Mouse (Mus musculus) liver, adult 2 months (tissue): ENCODE results near the gene Prm2. TPM values are rescaled to one million over a fixed set of nuclear protein-coding genes. Genes with fewer than 3 reads are reported as not detected.
A peak's percentile ranks its signal among the peaks of the same experiment; 100 is the strongest.

ENCODE experiments used
- DNase-seq: peaks from one replicate; pipeline ENCODE4 v3.0.0-alpha.2; 2011; ENCODE audit warnings: low read depth, low spot score; ENCODE audit errors: extremely low read depth
- H3K27ac ChIP-seq: fragments of 200-500 bp; replicated peaks from 2 replicates; pipeline ENCODE4 v1.5.1; 2012; ENCODE audit warnings: low read depth, mild to moderate bottlenecking, control low read depth, inconsistent platforms, low read length; ENCODE audit not compliant: insufficient read depth
- H3K27me3 ChIP-seq: fragments of 200-500 bp; 2 replicates; pipeline ENCODE4 v1.6.1; 2012; ENCODE audit warnings: mild to moderate bottlenecking, moderate library complexity, low read length, inconsistent platforms; ENCODE audit not compliant: control insufficient read depth, insufficient read depth
- H3K36me3 ChIP-seq: fragments of 200-500 bp; 2 replicates; pipeline ENCODE4 v1.6.1; 2012; ENCODE audit warnings: low read length, inconsistent platforms; ENCODE audit not compliant: control insufficient read depth, insufficient read depth
- H3K4me1 ChIP-seq: fragments of 200-500 bp; 2 replicates; pipeline ENCODE4 v1.6.1; 2011; ENCODE audit warnings: low read length; ENCODE audit not compliant: control insufficient read depth, insufficient read depth
- H3K4me3 ChIP-seq: fragments of 200-500 bp; 2 replicates; pipeline ENCODE4 v1.5.1; 2011; ENCODE audit warnings: low read depth, mild to moderate bottlenecking, control low read depth, low read length, moderate library complexity; ENCODE audit not compliant: insufficient read depth
- H3K79me2 ChIP-seq: fragments of 200-500 bp; 2 replicates; pipeline ENCODE4 v1.6.1; 2012; ENCODE audit warnings: inconsistent platforms, mild to moderate bottlenecking, low read length, moderate library complexity; ENCODE audit not compliant: control insufficient read depth, insufficient read depth
- H3K9ac ChIP-seq: fragments of 200-500 bp; 2 replicates; pipeline ENCODE4 v1.6.1; 2012; ENCODE audit warnings: low read depth, mild to moderate bottlenecking, control low read depth, inconsistent platforms, low read length
- CTCF ChIP-seq: fragments of 200-500 bp; IDR thresholded peaks from 2 replicates; pipeline ENCODE4 v1.5.1; 2011; ENCODE audit warnings: low read depth, low read length, control low read depth
- POLR2A ChIP-seq: fragments of 200-500 bp; IDR thresholded peaks from 2 replicates; pipeline ENCODE4 v1.6.1; 2011; ENCODE audit warnings: low read length, control low read depth; ENCODE audit not compliant: insufficient read depth; ENCODE audit errors: extremely low read depth
- WGBS: fragments of 180-500 bp; shearing (Covaris S2); methylation state at CpG from one replicate; pipeline ENCODE4 v1.1.7; 2018; 5-methylcytosine and 5-hydroxymethylcytosine counted together
- polyA plus RNA-seq: library from polyadenylated mRNA; depleted of rRNA; stranded (reverse); fragments of >200 nt; gene quantifications from 2 replicates; pipeline ENCODE4 v1.2.3, GENCODE M21; 2012; rRNA removed
- total RNA-seq: library from RNA; depleted of rRNA; stranded (reverse); fragments of >200 nt; gene quantifications from 2 replicates; pipeline ENCODE4 v1.2.3, GENCODE M21; 2014; rRNA removed

The Prm2 gene
- total RNA-seq (not detected in 2 replicates), polyA plus RNA-seq (0.22 TPM in 1 of 2 replicates, not detected in the other)

- Histone ChIP-seq H3K79me2 (no peaks in the 10 kb centered on the region), H3K4me3 (no peak within 1 kb of the TSS), H3K27ac (no peak within 1 kb of the TSS), H3K4me1 (no peaks in the 10 kb centered on the region), H3K9ac (no peak within 1 kb of the TSS), H3K27me3 (0 out of 2 replicates have a peak, but pooled peaks cover 3% of the 10 kb centered on the region), H3K36me3 (no peaks in the 10 kb centered on the region)
- TF ChIP-seq CTCF: no peak
- no peak for TF ChIP-seq POLR2A
- 74% methylated on average over 6 of the region's 6 CpGs for WGBS
- DNase-seq: no peak
Observed at GRCm38 (mm10) chr16:10796034-10796433, at the start of gene Prm2. Gene Prm2, minus strand, starts transcription at chr16:10796134.

- H3K4me3 ChIP-seq: no peak overlapping the region
- H3K4me1 ChIP-seq: peaks cover 7% of the 10 kb centered on the region
- no peak for TF ChIP-seq POLR2A
- TF ChIP-seq CTCF: no peak
- H3K9ac ChIP-seq: no peak overlapping the region
- H3K79me2 ChIP-seq: no peaks in the 10 kb centered on the region
- no peaks in the 10 kb centered on the region for H3K36me3 ChIP-seq
- no peak overlapping the region for H3K27ac ChIP-seq
- WGBS: 21% methylated on average over 6 of the region's 6 CpGs
- DNase-seq: no peak
- H3K27me3 ChIP-seq: no peaks in the 10 kb centered on the region
Observed at GRCm38 (mm10) chr16:10844319-10844670, 48.4 kb upstream of the Prm2 start.

GRCm38 (mm10) chr16:10843486-10844318, 47.8 kb upstream of the Prm2 start:
- Histone ChIP-seq H3K79me2 (no peaks in the 10 kb centered on the region), H3K27ac (no peak overlapping the region), H3K27me3 (no peaks in the 10 kb centered on the region), H3K9ac (peak overlapping the region; percentile 14), H3K4me1 (peaks cover 7% of the 10 kb centered on the region), H3K36me3 (no peaks in the 10 kb centered on the region), H3K4me3 (peak overlapping the region; percentile 51)
- DNase-seq: peak; percentile 19
- TF ChIP-seq POLR2A: no peak
- TF ChIP-seq CTCF: no peak
- 9% methylated on average over 18 of the region's 18 CpGs for WGBS

- H3K36me3 ChIP-seq: no peaks in the 10 kb centered on the region
- no peak overlapping the region for H3K27ac ChIP-seq
- DNase-seq: no peak
- no peak overlapping the region for H3K4me3 ChIP-seq
- TF ChIP-seq CTCF (no peak), POLR2A (no peak)
- no peaks in the 10 kb centered on the region for H3K79me2 ChIP-seq
- no peak overlapping the region for H3K9ac ChIP-seq
- H3K27me3 ChIP-seq: no peaks in the 10 kb centered on the region
- 94% methylated on average over 4 of the region's 4 CpGs for WGBS
- peaks cover 10% of the 10 kb centered on the region for H3K4me1 ChIP-seq
Observed at GRCm38 (mm10) chr16:10842282-10842855, 46.4 kb upstream of the Prm2 start.

- Histone ChIP-seq H3K9ac (no peak overlapping the region), H3K4me1 (peaks cover 12% of the 10 kb centered on the region), H3K4me3 (no peak overlapping the region), H3K27me3 (no peaks in the 10 kb centered on the region), H3K79me2 (no peaks in the 10 kb centered on the region), H3K36me3 (no peaks in the 10 kb centered on the region), H3K27ac (no peak overlapping the region)
- TF ChIP-seq CTCF (no peak), POLR2A (no peak)
- WGBS: 90% methylated on average over 14 of the region's 14 CpGs
- DNase-seq: no peak
Observed at GRCm38 (mm10) chr16:10840018-10840417, 44.1 kb upstream of the Prm2 start.
